8 mouse cellular contexts compared by ENCODE assay signal in genomic region chr10:112929222-112929615, GRCm38 (mm10). TPM values are rescaled to one million over a fixed set of nuclear protein-coding genes. Genes with fewer than 3 reads are reported as not detected.
DNase-seq lines count a peak whose midpoint lies in the region; ATAC-seq and TF ChIP-seq lines count a peak whose summit lies in the region.

No protein-coding gene starts in this region.

- DNase-seq in heart, postnatal 0 days (ENCODE audit: low spot score), result no peak
- DNase-seq in heart, adult 9 months (ENCODE audit: low spot score in 2 of 2), result no peak
- peak; percentile 5 for DNase-seq in hindbrain, postnatal 0 days (ENCODE audit: low spot score)
- no peak for DNase-seq in thymus, postnatal 0 days (ENCODE audit: low spot score)
- DNase-seq in layer of hippocampus, adult 9-10 months (ENCODE audit: low spot score), result no peak
- no peak for DNase-seq in layer of hippocampus, postnatal 36 days

- H3K9ac ChIP-seq in heart, postnatal 0 days (replicated peaks; ENCODE audit: low read depth, low read length), result peak overlapping the region; percentile 93
- H3K9ac ChIP-seq in hindbrain, postnatal 0 days (replicated peaks; ENCODE audit: low read length), result peak overlapping the region; percentile 96
- H3K9ac ChIP-seq in midbrain, embryonic 12.5 days (replicated peaks), result peak overlapping the region; percentile 96

- H3K9me3 ChIP-seq in heart, postnatal 0 days (replicated peaks; ENCODE audit: control insufficient read depth, low read length), result no peaks in the 10 kb centered on the region
- H3K9me3 ChIP-seq in hindbrain, postnatal 0 days (ENCODE audit: low read length), result no peaks in the 10 kb centered on the region
- H3K9me3 ChIP-seq in midbrain, embryonic 12.5 days, result no peaks in the 10 kb centered on the region

- H3K4me2 ChIP-seq in heart, postnatal 0 days (ENCODE audit: low read depth, low read length), result peak overlapping the region; percentile 76
- H3K4me2 ChIP-seq in hindbrain, postnatal 0 days (ENCODE audit: low read depth, low read length), result peak overlapping the region; percentile 71
- H3K4me2 ChIP-seq in midbrain, embryonic 12.5 days (replicated peaks), result peak overlapping the region; percentile 82

- H3K27ac ChIP-seq in heart, postnatal 0 days (ENCODE audit: low read depth), result peak overlapping the region; percentile 96; the same call in 1 of the 2 replicates
- H3K27ac ChIP-seq in cortical plate, adult 2 months (ENCODE audit: insufficient read depth, low read length), result peak overlapping the region; percentile 91; the same call in 1 of the 2 replicates
- peak overlapping the region; percentile 98 for H3K27ac ChIP-seq in hindbrain, postnatal 0 days
- H3K27ac ChIP-seq in midbrain, embryonic 12.5 days (replicated peaks), result peak overlapping the region; percentile 95

- peaks cover 17% of the 10 kb centered on the region; the same call in 1 of the 2 replicates for H3K36me3 ChIP-seq in heart, postnatal 0 days (replicated peaks; ENCODE audit: control insufficient read depth, insufficient read depth, low read length)
- 0 out of 2 replicates have a peak, but pooled peaks cover 7% of the 10 kb centered on the region for H3K36me3 ChIP-seq in hindbrain, postnatal 0 days (ENCODE audit: insufficient read depth, low read length)
- peaks cover 25% of the 10 kb centered on the region for H3K36me3 ChIP-seq in midbrain, embryonic 12.5 days

- peak overlapping the region; percentile 83 for H3K4me3 ChIP-seq in heart, postnatal 0 days (ENCODE audit: low read depth, low read length)
- H3K4me3 ChIP-seq in cortical plate, adult 2 months (ENCODE audit: insufficient read depth, low read length), result peak overlapping the region; percentile 76
- H3K4me3 ChIP-seq in hindbrain, postnatal 0 days (ENCODE audit: low read length), result peak overlapping the region; percentile 68
- peak overlapping the region; percentile 88 for H3K4me3 ChIP-seq in midbrain, embryonic 12.5 days

- H3K27me3 ChIP-seq in heart, postnatal 0 days (ENCODE audit: control insufficient read depth, insufficient read depth, low read length), result no peaks in the 10 kb centered on the region
- no peaks in the 10 kb centered on the region for H3K27me3 ChIP-seq in hindbrain, postnatal 0 days (ENCODE audit: insufficient read depth, low read length)
- H3K27me3 ChIP-seq in midbrain, embryonic 12.5 days, result no peaks in the 10 kb centered on the region

- no peak for TF ChIP-seq POLR2A in cortical plate, adult 2 months (IDR thresholded peaks at IDR 0.05; ENCODE audit: extremely low read depth, insufficient read depth, low read length)

- no peak for TF ChIP-seq CTCF in heart, postnatal 0 days (IDR thresholded peaks at IDR 0.05; ENCODE audit: low read depth)
- no peak for TF ChIP-seq CTCF in cortical plate, adult 2 months (IDR thresholded peaks at IDR 0.05; ENCODE audit: extremely low read depth, insufficient read depth, low read length)
- TF ChIP-seq CTCF in hindbrain, postnatal 0 days (IDR thresholded peaks at IDR 0.05; ENCODE audit: low read depth), result peak; percentile 24

- TF ChIP-seq EP300 in heart, postnatal 0 days (IDR thresholded peaks at IDR 0.05; ENCODE audit: low read depth), result no peak

- 37% methylated on average over 9 of the region's 9 CpGs for WGBS in heart, postnatal 0 days
- WGBS in hindbrain, postnatal 0 days, result 28% methylated on average over 9 of the region's 9 CpGs
- 46% methylated on average over 9 of the region's 9 CpGs for WGBS in midbrain, embryonic 12.5 days

- H3K4me1 ChIP-seq in heart, postnatal 0 days (ENCODE audit: control insufficient read depth, insufficient read depth), result peaks cover 24% of the 10 kb centered on the region
- peaks cover 11% of the 10 kb centered on the region for H3K4me1 ChIP-seq in cortical plate, adult 2 months (ENCODE audit: control insufficient read depth, insufficient read depth, low read length)
- H3K4me1 ChIP-seq in hindbrain, postnatal 0 days (ENCODE audit: insufficient read depth, low read length), result peaks cover 21% of the 10 kb centered on the region
- H3K4me1 ChIP-seq in midbrain, embryonic 12.5 days, result peaks cover 25% of the 10 kb centered on the region

- ATAC-seq in heart, postnatal 0 days (ENCODE audit: insufficient read depth, low read depth), result no peak
- peak; percentile 48 for ATAC-seq in hindbrain, postnatal 0 days
- peak; percentile 24 for ATAC-seq in midbrain, embryonic 12.5 days (ENCODE audit: low FRiP score, low read depth)

RNA-seq across cellular contexts. Expression of gene Atxn7l3b, which starts 0.4 kb away (rescaled TPM):
- 41.1 and 47.0 TPM in 2 replicates for total RNA-seq in heart, postnatal 0 days (2014; rRNA removed; ENCODE audit: low replicate concordance)
- 99.3 and 102 TPM in 2 replicates for polyA plus RNA-seq in heart, postnatal 0 days (2015; fragmentation: Nextera tagmentation; extraction: Ambion mirVana)
- 79.3 and 83.3 TPM in 2 replicates for polyA plus RNA-seq in cortical plate, adult 2 months (2012; rRNA removed)
- total RNA-seq in hindbrain, postnatal 0 days (2014; rRNA removed), result 178 and 183 TPM in 2 replicates
- polyA plus RNA-seq in hindbrain, postnatal 0 days (2015; fragmentation: Nextera tagmentation; extraction: Ambion mirVana), result 401 and 419 TPM in 2 replicates
- 343 and 376 TPM in 2 replicates for polyA plus RNA-seq in midbrain, embryonic 12.5 days (2016; fragmentation: Nextera tagmentation; extraction: Ambion mirVana)
- 152 and 164 TPM in 2 replicates for polyA plus RNA-seq in thymus, postnatal 0 days (2015; fragmentation: Nextera tagmentation; extraction: Ambion mirVana)
- total RNA-seq in layer of hippocampus, postnatal 36 days (2021), result 100 to 1,000 TPM; 178 to 191 TPM
